Mouse (Mus musculus) stomach, embryonic 14.5 days (tissue): Measurements from ENCODE around the gene Mab21l1. TPM values are rescaled to one million over a fixed set of nuclear protein-coding genes. Genes with fewer than 3 reads are reported as not detected.

Experiments used
- ATAC-seq: fragments of 200-750 bp; cut with Nextera tagmentation; 2 replicates; pipeline ENCODE4 v1.8.0; 2017; ENCODE audit warnings: low read depth, moderate TSS enrichment; ENCODE audit not compliant: insufficient number of reproducible peaks, insufficient read depth, low FRiP score
- H3K27ac ChIP-seq: fragments of 300-500 bp; sonication (generic); 2 replicates; pipeline ENCODE4 v1.5.1; 2014; ENCODE audit warnings: mild to moderate bottlenecking, low read length, moderate library complexity, mixed read lengths
- H3K27me3 ChIP-seq: fragments of 300-500 bp; sonication (generic); 2 replicates; pipeline ENCODE4 v1.6.1; 2014; ENCODE audit warnings: low read length, control low read depth, mixed read lengths; ENCODE audit not compliant: control insufficient read depth, insufficient read depth
- H3K36me3 ChIP-seq: fragments of 300-500 bp; sonication (generic); 2 replicates; pipeline ENCODE4 v1.6.1; 2014; ENCODE audit warnings: mild to moderate bottlenecking, control low read depth, low read length, moderate library complexity, mixed read lengths; ENCODE audit not compliant: control insufficient read depth, insufficient read depth
- H3K4me1 ChIP-seq: fragments of 300-500 bp; sonication (generic); 2 replicates; pipeline ENCODE4 v1.6.1; 2014; ENCODE audit warnings: low read length, control low read depth, mixed read lengths; ENCODE audit not compliant: control insufficient read depth, insufficient read depth
- H3K4me2 ChIP-seq: fragments of 300-500 bp; sonication (generic); replicated peaks from 2 replicates; pipeline ENCODE4 v1.6.1; 2014; ENCODE audit warnings: low read depth, low read length, control low read depth
- H3K4me3 ChIP-seq: fragments of 300-500 bp; sonication (generic); 2 replicates; pipeline ENCODE4 v1.5.1; 2014; ENCODE audit warnings: low read depth, low read length, control low read depth
- H3K9ac ChIP-seq: fragments of 300-500 bp; sonication (generic); replicated peaks from 2 replicates; pipeline ENCODE4 v1.6.1; 2014; ENCODE audit warnings: low read depth, mild to moderate bottlenecking, control low read depth, low read length, moderate library complexity, mixed read lengths
- H3K9me3 ChIP-seq: fragments of 300-500 bp; sonication (generic); 2 replicates; pipeline ENCODE4 v1.6.1; 2016; ENCODE audit warnings: low read depth, low read length, control low read depth; ENCODE audit not compliant: control insufficient read depth
- WGBS: fragments of 180-500 bp; shearing (Covaris S2); extraction: QIAGEN DNeasy Blood & Tissue Kit; methylation state at CpG from one replicate; pipeline ENCODE4 v1.1.7; 2014; 5-methylcytosine and 5-hydroxymethylcytosine counted together
- polyA plus RNA-seq: library from polyadenylated mRNA; unstranded; fragments of >200 nt; fragmentation: Nextera tagmentation; extraction: Ambion mirVana; gene quantifications from 2 replicates; pipeline ENCODE4 v1.2.1, GENCODE M21; 2014

Gene Mab21l1
- polyA plus RNA-seq, 1 experiment from 2014 or later, result 14.8 TPM

DNA sequence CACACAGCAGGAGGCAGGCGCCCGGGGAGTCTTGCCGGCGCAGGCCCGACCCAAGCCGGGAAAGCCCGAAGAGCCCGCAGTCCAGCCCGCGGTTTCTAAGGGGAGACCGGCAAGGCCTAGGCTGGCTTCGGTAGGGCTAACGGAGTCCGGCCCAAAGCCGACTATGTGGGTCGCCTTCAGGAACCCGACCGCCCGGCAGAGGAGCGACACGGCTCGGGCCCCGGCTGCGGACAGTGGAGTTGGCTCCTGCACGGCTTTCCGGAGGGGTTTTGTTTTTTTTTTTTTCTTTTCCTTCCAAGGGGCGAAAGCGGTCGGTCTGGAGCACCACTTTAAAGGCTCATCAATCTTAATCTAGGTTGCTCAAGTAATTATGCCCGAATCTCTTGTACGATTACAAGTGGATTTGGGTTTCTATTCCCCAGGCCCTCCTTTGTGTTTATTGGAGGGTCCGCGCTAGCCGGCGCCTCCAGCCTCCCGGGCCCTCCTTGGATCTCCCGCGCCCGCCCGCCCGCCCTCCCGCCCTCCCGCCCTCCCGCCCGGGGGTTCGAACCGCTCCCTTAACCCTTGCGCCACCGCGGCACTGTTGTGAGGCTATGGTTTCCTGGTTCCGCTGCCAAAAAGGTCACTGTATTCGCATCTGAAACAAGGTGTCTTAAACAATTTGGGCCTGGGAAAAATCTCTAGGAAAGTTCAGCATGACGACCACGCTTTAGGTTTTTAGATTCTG, 5.3 kb downstream of the Mab21l1 start:
- Histone ChIP-seq H3K27ac (peak overlapping the region; percentile 67; the same call in 1 of the 2 replicates), H3K9me3 (no peaks in the 10 kb centered on the region), H3K4me2 (peak overlapping the region; percentile 66), H3K27me3 (peaks cover 19% of the 10 kb centered on the region), H3K9ac (peak overlapping the region; percentile 36; the same call in 1 of the 2 replicates), H3K36me3 (no peaks in the 10 kb centered on the region), H3K4me1 (0 out of 2 replicates have a peak, but pooled peaks cover 4% of the 10 kb centered on the region), H3K4me3 (peak overlapping the region; percentile 37)
- WGBS, result 1% methylated on average over 54 of the region's 54 CpGs
- ATAC-seq, result peak; percentile 54; the same call in 1 of the 2 replicates

GRCm38 (mm10) chr3:55788214-55788586, 5.9 kb downstream of the Mab21l1 start:
- no peak overlapping the region for H3K27ac ChIP-seq
- no peak overlapping the region for H3K9ac ChIP-seq
- H3K4me1 ChIP-seq, result 0 out of 2 replicates have a peak, but pooled peaks cover 4% of the 10 kb centered on the region
- no peaks in the 10 kb centered on the region for H3K36me3 ChIP-seq
- ATAC-seq, result no peak
- H3K27me3 ChIP-seq, result peaks cover 13% of the 10 kb centered on the region
- H3K9me3 ChIP-seq, result no peaks in the 10 kb centered on the region
- peak overlapping the region; percentile 37 for H3K4me3 ChIP-seq
- 22% methylated on average over 4 of the region's 4 CpGs for WGBS
- peak overlapping the region; percentile 66; the same call in 1 of the 2 replicates for H3K4me2 ChIP-seq

- H3K4me2 ChIP-seq, result no peak overlapping the region
- H3K36me3 ChIP-seq, result no peaks in the 10 kb centered on the region
- H3K27ac ChIP-seq, result no peak overlapping the region
- no peak for ATAC-seq
- H3K9ac ChIP-seq, result no peak overlapping the region
- H3K27me3 ChIP-seq, result peaks cover 9% of the 10 kb centered on the region
- H3K4me1 ChIP-seq, result no peaks in the 10 kb centered on the region
- H3K9me3 ChIP-seq, result no peaks in the 10 kb centered on the region
- WGBS, result 32% methylated on average over 5 of the region's 5 CpGs
- H3K4me3 ChIP-seq, result no peak overlapping the region
Observed at GRCm38 (mm10) chr3:55788621-55789201, 6.4 kb downstream of the Mab21l1 start.

GRCm38 (mm10) chr3:55789856-55790255, 7.5 kb downstream of the Mab21l1 start:
- H3K36me3 ChIP-seq, result no peaks in the 10 kb centered on the region
- H3K9ac ChIP-seq, result no peak overlapping the region
- no peaks in the 10 kb centered on the region for H3K9me3 ChIP-seq
- ATAC-seq, result no peak
- H3K4me1 ChIP-seq, result no peaks in the 10 kb centered on the region
- H3K27me3 ChIP-seq, result peaks cover 9% of the 10 kb centered on the region
- no peak overlapping the region for H3K4me2 ChIP-seq
- 60% methylated on average over 2 of the region's 2 CpGs for WGBS
- no peak overlapping the region for H3K27ac ChIP-seq
- H3K4me3 ChIP-seq, result no peak overlapping the region

GRCm38 (mm10) chr3:55790609-55791008, 8.3 kb downstream of the Mab21l1 start:
- 82% methylated on average over 4 of the region's 4 CpGs for WGBS
- Histone ChIP-seq H3K9me3 (no peaks in the 10 kb centered on the region), H3K4me1 (no peaks in the 10 kb centered on the region), H3K36me3 (no peaks in the 10 kb centered on the region), H3K9ac (no peak overlapping the region), H3K4me3 (no peak overlapping the region), H3K27ac (no peak overlapping the region), H3K27me3 (peaks cover 8% of the 10 kb centered on the region), H3K4me2 (no peak overlapping the region)
- ATAC-seq, result no peak

DNA sequence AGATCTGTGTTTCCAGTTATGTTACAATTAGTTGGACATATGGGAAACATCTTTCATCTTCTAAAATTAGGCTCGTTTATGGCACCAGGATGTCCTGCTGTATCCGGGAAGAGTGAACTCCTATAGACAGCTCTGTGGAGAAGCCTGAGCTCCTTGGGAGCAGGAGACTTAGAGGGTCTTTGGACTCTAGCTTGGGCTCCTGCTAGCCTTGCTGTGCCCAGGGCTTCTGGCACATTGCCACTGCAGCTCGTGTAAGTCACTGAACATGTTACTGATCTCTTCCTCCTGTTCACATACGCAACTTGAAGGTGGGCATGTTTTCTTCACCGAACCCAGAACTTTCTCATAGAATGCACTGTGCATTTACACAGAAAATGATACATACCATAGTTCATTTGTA, 9.9 kb downstream of the Mab21l1 start:
- no peaks in the 10 kb centered on the region for H3K36me3 ChIP-seq
- no peak for ATAC-seq
- H3K27ac ChIP-seq, result no peak overlapping the region
- WGBS, result 72% methylated on average over 5 of the region's 5 CpGs
- H3K4me3 ChIP-seq, result no peak overlapping the region
- H3K4me2 ChIP-seq, result no peak overlapping the region
- no peak overlapping the region for H3K9ac ChIP-seq
- no peaks in the 10 kb centered on the region for H3K27me3 ChIP-seq
- no peaks in the 10 kb centered on the region for H3K4me1 ChIP-seq
- H3K9me3 ChIP-seq, result no peaks in the 10 kb centered on the region

DNA sequence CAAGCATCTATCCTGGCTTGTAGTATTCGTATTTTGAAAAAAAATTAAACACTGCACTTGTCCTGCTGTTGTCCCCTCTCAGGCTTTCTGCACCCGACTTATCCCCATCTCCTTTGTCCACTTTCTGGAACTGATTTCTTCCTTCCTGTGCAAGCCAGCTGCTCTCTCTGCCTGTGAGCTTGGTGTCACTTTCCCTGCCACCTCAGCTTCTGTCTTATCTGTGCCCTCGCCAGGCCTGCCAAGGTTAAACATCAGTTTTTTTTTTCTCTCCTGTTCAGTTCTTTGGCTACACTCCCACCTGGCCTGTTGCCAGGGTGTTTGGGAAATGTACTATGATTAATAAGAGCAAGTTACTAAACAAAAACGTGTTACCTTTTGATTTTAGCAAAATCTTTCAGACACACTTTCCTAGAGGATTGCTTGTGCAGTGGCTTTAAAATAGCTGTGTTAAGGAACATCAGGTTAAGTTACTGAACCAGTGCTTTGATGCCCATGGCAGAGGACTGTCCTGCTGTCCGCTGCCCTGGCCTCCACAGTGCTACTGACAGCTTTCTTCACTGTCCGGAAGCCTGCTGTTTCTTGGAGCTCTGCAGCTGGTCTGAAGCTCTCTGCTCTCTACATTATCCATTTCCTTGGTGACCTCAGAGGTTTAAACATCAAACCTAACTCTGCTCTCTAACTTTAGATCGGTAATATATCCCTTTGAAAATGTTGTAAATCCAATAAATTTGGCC, 11.7 kb downstream of the Mab21l1 start:
- no peak overlapping the region for H3K27ac ChIP-seq
- H3K9me3 ChIP-seq, result no peaks in the 10 kb centered on the region
- no peak for ATAC-seq
- H3K4me1 ChIP-seq, result no peaks in the 10 kb centered on the region
- no peaks in the 10 kb centered on the region for H3K27me3 ChIP-seq
- 53% methylated on average over 7 of the region's 7 CpGs for WGBS
- H3K4me3 ChIP-seq, result no peak overlapping the region
- H3K9ac ChIP-seq, result no peak overlapping the region
- H3K4me2 ChIP-seq, result no peak overlapping the region
- no peaks in the 10 kb centered on the region for H3K36me3 ChIP-seq

- Histone ChIP-seq H3K4me1 (no peaks in the 10 kb centered on the region), H3K9ac (no peak overlapping the region), H3K4me2 (no peak overlapping the region), H3K4me3 (no peak overlapping the region), H3K27me3 (no peaks in the 10 kb centered on the region), H3K36me3 (no peaks in the 10 kb centered on the region), H3K27ac (no peak overlapping the region), H3K9me3 (no peaks in the 10 kb centered on the region)
- no peak for ATAC-seq
- WGBS, result 54% methylated on average over 2 of the region's 2 CpGs
Observed at GRCm38 (mm10) chr3:55794768-55795167, 12.5 kb downstream of the Mab21l1 start.
